Mouse (Mus musculus) stomach, postnatal 0 days (tissue): ENCODE measurements around the gene Tnfsf4. TPM values are rescaled to one million over a fixed set of nuclear protein-coding genes. Genes with fewer than 3 reads are reported as not detected.

Source experiments
- ATAC-seq: fragments of 200-750 bp; cut with Nextera tagmentation; 2 replicates; pipeline ENCODE4 v1.8.0; 2017; ENCODE audit not compliant: low FRiP score, low TSS enrichment
- DNase-seq: peaks from one replicate; pipeline ENCODE4 v3.0.0-alpha.2; 2016; ENCODE audit warnings: low spot score
- H3K27ac ChIP-seq: fragments of 300-500 bp; sonication (generic); replicated peaks from 2 replicates; pipeline ENCODE4 v1.5.1; 2014; ENCODE audit warnings: mild to moderate bottlenecking, control low read depth
- H3K27me3 ChIP-seq: fragments of 300-500 bp; sonication (generic); 2 replicates; pipeline ENCODE4 v1.6.1; 2014; ENCODE audit warnings: low read length; ENCODE audit not compliant: control insufficient read depth, insufficient read depth
- H3K36me3 ChIP-seq: fragments of 300-500 bp; sonication (generic); 2 replicates; pipeline ENCODE4 v1.6.1; 2014; ENCODE audit warnings: low read length, mixed read lengths; ENCODE audit not compliant: control insufficient read depth, insufficient read depth
- H3K4me1 ChIP-seq: fragments of 300-500 bp; sonication (generic); replicated peaks from 2 replicates; pipeline ENCODE4 v1.6.1; 2014; ENCODE audit warnings: antibody characterized with exemption; ENCODE audit not compliant: control insufficient read depth, insufficient read depth
- H3K4me2 ChIP-seq: fragments of 300-500 bp; sonication (generic); replicated peaks from 2 replicates; pipeline ENCODE4 v1.6.1; 2014; ENCODE audit warnings: low read depth, mild to moderate bottlenecking, control low read depth, moderate library complexity
- H3K4me3 ChIP-seq: fragments of 300-500 bp; sonication (generic); 2 replicates; pipeline ENCODE4 v1.5.1; 2014; ENCODE audit warnings: low read depth, low read length, control low read depth
- H3K9ac ChIP-seq: fragments of 300-500 bp; sonication (generic); 2 replicates; pipeline ENCODE4 v1.6.1; 2014; ENCODE audit warnings: mild to moderate bottlenecking, low read length, control low read depth, mixed read lengths
- H3K9me3 ChIP-seq: fragments of 300-500 bp; sonication (generic); 2 replicates; pipeline ENCODE4 v1.6.1; 2016; ENCODE audit warnings: low read length; ENCODE audit not compliant: control insufficient read depth
- CTCF ChIP-seq: IDR thresholded peaks from 2 replicates; pipeline ENCODE4 v1.5.1; 2016; ENCODE audit warnings: antibody characterized with exemption, low read depth, mild to moderate bottlenecking, moderate library complexity
- EP300 ChIP-seq: optimal IDR thresholded peaks from 2 replicates; pipeline ENCODE3; 2016; ENCODE audit warnings: antibody characterized with exemption
- WGBS: fragments of 180-500 bp; shearing (Covaris S2); extraction: QIAGEN DNeasy Blood & Tissue Kit; methylation state at CpG from one replicate; pipeline ENCODE4 v1.1.7; 2014; 5-methylcytosine and 5-hydroxymethylcytosine counted together
- polyA plus RNA-seq: library from polyadenylated mRNA; unstranded; fragments of >200 nt; fragmentation: Nextera tagmentation; extraction: Ambion mirVana; gene quantifications from 2 replicates; pipeline ENCODE4 v1.2.1, GENCODE M21; 2015

The Tnfsf4 gene
- polyA plus RNA-seq, 1 experiment from 2014 or later, result 0.24 TPM

DNA sequence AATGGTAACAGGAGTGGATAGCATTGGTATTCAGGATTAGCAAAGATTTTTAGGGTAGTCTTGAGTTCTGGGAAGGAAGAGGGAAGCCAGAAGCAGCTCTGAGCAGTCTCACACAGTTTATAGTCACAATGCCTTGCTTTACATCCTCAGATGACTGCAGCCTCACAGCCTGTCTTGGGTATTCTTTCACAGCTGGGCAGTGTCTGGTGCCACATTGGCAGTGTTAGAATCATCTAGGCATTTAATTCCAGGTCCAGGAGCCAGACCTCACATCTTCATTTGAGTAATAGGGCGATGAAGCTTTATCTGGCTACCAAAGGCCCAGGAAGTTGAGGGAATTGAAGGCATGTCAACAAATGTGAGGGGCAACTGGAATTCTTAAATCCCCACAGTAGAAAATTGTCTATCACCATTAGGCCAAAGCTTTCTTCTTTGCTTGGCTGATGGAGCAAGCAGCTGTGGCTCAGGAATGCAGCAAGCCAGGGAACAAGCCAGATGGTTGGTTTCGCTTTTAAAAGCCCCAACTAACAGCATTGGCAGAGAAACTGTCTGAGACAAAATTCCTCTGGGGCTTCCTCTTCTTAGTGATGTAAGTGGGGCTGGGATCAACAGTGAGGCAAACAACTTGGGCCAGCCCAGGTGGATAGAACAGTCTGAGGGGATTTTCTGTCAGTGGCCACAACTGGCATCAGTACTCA lies 68.3 kb downstream of the Tnfsf4 start:
- Histone ChIP-seq H3K9me3 (no peaks in the 10 kb centered on the region), H3K4me1 (no peaks in the 10 kb centered on the region), H3K4me2 (no peak overlapping the region), H3K9ac (no peak overlapping the region), H3K4me3 (no peak overlapping the region), H3K27me3 (no peaks in the 10 kb centered on the region), H3K36me3 (no peaks in the 10 kb centered on the region), H3K27ac (no peak overlapping the region)
- ATAC-seq (no peak), DNase-seq (no peak)
- no peak for TF ChIP-seq CTCF
- no peak for TF ChIP-seq EP300
- 60% methylated on average over 2 of the region's 2 CpGs for WGBS

Other genes with a start within 250 kb of the Tnfsf4 start
- not detected in 2 replicates for gene Tex50, start 236.1 kb upstream of the Tnfsf4 start, polyA plus RNA-seq
- gene Prdx6, start 144.2 kb upstream of the Tnfsf4 start, polyA plus RNA-seq, result 278 and 293 TPM in 2 replicates
- gene Tnfsf18, start 99.2 kb downstream of the Tnfsf4 start, polyA plus RNA-seq, result not detected in 2 replicates